Mouse (Mus musculus) B cell, adult 67 days (primary cell): ENCODE results near the gene Mlycd. TPM values are rescaled to one million over a fixed set of nuclear protein-coding genes. Genes with fewer than 3 reads are reported as not detected.

Experiments used
- total RNA-seq, 2 experiments: library from RNA; stranded (reverse); gene quantifications; 4 replicates each; pipeline ENCODE4 v1.2.4; 2023

Mlycd gene
- total RNA-seq = 10 to 100 TPM; 20.1 to 22.0 TPM

DNA sequence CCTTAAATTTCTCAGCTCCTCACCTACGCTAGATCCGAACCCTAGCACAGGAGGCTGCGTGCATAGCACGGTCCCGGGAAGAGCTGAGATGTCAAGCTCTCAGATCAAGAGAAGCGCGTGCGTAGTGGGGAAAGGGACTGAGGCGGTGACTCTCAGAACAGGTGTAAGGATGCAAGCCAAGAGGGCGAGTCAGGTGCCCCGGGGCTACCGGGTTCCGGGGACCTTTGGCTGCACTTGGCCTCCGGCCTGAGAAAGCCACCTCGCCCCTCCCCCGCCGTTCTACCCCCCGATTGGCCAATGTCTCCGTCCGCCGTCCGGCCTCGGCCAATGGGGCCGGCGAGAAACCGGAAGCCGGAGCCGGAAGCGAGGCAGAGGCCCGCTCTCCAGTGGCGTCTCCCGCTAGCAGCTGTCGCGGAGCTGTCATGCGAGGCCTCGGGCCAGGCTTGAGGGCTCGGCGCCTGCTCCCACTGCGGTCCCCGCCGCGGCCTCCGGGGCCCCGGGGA lies at the start of gene Mlycd:
Gene Mlycd, plus strand, starts transcription at position 355 of the 503 bp plus-strand sequence.

DNA sequence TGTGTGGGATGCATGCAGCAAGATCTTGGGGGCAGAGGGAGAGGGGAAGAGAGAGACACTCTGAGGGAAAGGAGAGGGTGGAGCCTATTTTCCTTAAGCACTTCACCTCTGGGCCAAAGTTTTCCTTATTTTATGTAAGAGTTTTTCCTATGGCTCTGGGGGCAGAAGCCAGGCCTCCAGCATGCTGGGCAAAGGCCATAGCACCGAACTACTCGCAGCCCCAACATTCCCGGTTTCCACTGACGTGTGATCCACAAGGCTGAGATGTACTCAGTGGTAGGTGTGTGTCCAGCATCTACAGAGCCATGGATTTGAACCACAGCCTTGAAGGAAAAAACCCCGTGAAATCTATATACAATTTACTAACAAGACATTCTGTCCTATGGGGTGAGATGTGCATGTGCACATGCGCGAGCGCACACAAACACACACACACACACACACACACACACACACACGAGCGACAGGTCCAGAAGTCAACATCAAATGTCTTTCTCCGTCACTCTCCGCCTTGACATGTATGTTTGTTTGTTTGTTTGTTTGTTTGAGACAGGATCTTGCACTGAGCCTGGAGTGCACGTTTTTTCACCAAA lies 39.0 kb downstream of the Mlycd start, which contains the start of gene Osgin1:
Gene Osgin1, plus strand, starts transcription at position 543 of the 593 bp plus-strand sequence.

GRCm38 (mm10) chr8:119446211-119446989 lies 51.7 kb downstream of the Mlycd start, which contains the start of gene Necab2:
Gene Necab2, plus strand, starts transcription at chr8:119446719.

Other genes with a start within 250 kb of the Mlycd start
- 10 to 100 TPM; 73.1 to 90.3 TPM for gene Hsbp1, start 50.4 kb upstream of the Mlycd start, total RNA-seq
- gene Osgin1, start 39.2 kb downstream of the Mlycd start, total RNA-seq = 1 to 10 TPM; 4.6 to 7.4 TPM
- not detected for gene Necab2, start 51.8 kb downstream of the Mlycd start, total RNA-seq
- gene Slc38a8, start 106.8 kb downstream of the Mlycd start, total RNA-seq = 1 to 10 TPM; 1.0 to 2.3 TPM
- 100 to 1,000 TPM; 120 to 125 TPM for gene Mbtps1, start 163.9 kb downstream of the Mlycd start, total RNA-seq
- gene Hsdl1, start 180.3 kb downstream of the Mlycd start, total RNA-seq = 10 to 100 TPM; 44.1 to 52.3 TPM
- gene Dnaaf1, start 180.4 kb downstream of the Mlycd start, total RNA-seq = not detected
- gene Taf1c, start 210.3 kb downstream of the Mlycd start, total RNA-seq = 10 to 100 TPM; 20.7 to 21.4 TPM
- gene Adad2, start 217.9 kb downstream of the Mlycd start, total RNA-seq = not detected
- not detected for gene Kcng4, start 240.8 kb downstream of the Mlycd start, total RNA-seq